ENCODE assay signal across 9 mouse cellular contexts in the genomic region with DNA sequence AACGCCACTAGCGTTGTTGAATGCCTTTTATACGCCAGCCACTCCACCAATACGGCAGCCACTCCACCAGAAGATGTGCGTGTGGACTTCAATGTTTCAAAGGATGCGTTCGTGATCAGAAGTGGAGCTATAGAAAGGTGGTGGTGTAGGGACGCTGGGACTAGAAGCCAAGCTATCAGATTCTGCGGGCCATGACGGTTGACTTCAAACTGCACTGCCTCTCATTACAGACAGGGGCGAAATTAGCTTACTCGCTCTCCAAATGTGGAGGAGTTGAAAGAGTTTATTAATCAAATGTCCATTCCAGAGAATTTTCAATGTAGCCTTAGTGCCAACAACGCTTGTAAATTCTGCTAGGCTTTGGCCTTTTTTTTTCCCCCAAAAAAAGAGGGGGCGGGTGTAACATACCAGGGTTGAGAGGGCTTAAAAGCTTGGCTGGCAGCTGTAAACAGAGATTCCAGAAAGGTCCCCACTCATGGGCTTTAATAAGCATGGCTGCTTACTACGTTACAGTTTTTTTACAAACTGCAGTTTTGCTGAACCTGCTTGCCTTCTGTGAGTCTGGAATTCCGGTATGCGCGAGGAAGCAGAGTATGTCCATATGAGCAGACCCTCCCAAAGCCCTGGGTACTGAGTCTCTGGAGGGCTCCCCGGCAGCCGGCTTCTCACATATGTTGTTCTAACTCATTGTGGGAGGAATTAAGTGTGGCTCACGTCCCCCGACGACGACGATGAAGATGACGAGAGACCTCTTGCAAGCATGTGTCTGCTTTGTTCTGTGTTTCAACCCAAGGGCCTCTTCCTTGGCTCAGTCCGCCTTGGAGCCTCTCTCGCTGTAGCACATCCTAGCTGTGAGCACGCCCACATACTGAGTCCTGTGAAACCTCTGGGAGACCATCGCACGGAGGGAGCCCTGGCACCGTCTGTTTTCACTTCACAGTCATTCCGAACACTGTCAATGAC.
A peak's percentile ranks its signal among the peaks of the same experiment; 100 is the strongest.
DNase-seq lines count a peak whose midpoint lies in the region; ATAC-seq and TF ChIP-seq lines count a peak whose summit lies in the region.
"Had no signal": no experiment of that assay in that cellular context is flagged by ENCODE, and none has a peak within 500 bp of the region (broad histone marks: within the 10 kb centered on the region; RNA-seq: fewer than 3 reads in every experiment).

No protein-coding gene starts in this region.

- H3K9ac ChIP-seq in kidney, embryonic 14.5 days (ENCODE audit: low read depth, low read length), result no peak overlapping the region

- DNase-seq in kidney, adult 11 months, result no peak
- DNase-seq in ZHBTc4 (ENCODE audit: low read depth, low spot score), result peak; percentile 40
- peak; percentile 38 for DNase-seq in gastrocnemius, postnatal 25 days
- peak; percentile 15 to 39 for DNase-seq in left cerebral cortex, adult 2 months (ENCODE audit: extremely low spot score in 1 of 2, low spot score in 2 of 2)
- peak; percentile 39 to 52 for DNase-seq in right cerebral cortex, postnatal 36 days (ENCODE audit: low spot score in 2 of 2)
- no peak for DNase-seq in spleen, postnatal 4 days (ENCODE audit: low spot score in 2 of 2)
- no peak for DNase-seq in testis, postnatal 10 days (ENCODE audit: low spot score)

- no peak overlapping the region for H3K27ac ChIP-seq in kidney, embryonic 14.5 days (ENCODE audit: low read depth, low read length)
- no peak overlapping the region for H3K27ac ChIP-seq in left cerebral cortex, adult 2 months

- H3K4me3 ChIP-seq in kidney, embryonic 14.5 days (ENCODE audit: low read length), result no peak overlapping the region
- no peak overlapping the region for H3K4me3 ChIP-seq in left cerebral cortex, adult 2 months

- peak; percentile 62; the same call in 1 of the 2 replicates for ATAC-seq in kidney, embryonic 14.5 days (ENCODE audit: low FRiP score, low TSS enrichment)
- ATAC-seq: Patski had no signal

- H3K9me3 ChIP-seq in kidney, embryonic 14.5 days (ENCODE audit: control insufficient read depth, low read length), result no peaks in the 10 kb centered on the region

- no peak overlapping the region; the same call in 1 of the 2 replicates for H3K4me2 ChIP-seq in kidney, embryonic 14.5 days (replicated peaks; ENCODE audit: low read depth, low read length)

- WGBS in kidney, embryonic 14.5 days, result 71% methylated on average over 33 of the region's 33 CpGs

- H3K4me1 ChIP-seq in kidney, embryonic 14.5 days (ENCODE audit: control insufficient read depth, insufficient read depth, low read length), result 0 out of 2 replicates have a peak, but pooled peaks cover 5% of the 10 kb centered on the region

- intact Hi-C loops in left cerebral cortex, adult 2 months (cut with DNase I), result no loop called here

- no peaks in the 10 kb centered on the region for H3K27me3 ChIP-seq in kidney, embryonic 14.5 days (ENCODE audit: control insufficient read depth, insufficient read depth, low read length)
- H3K27me3 ChIP-seq: Patski had no signal

- no peaks in the 10 kb centered on the region for H3K36me3 ChIP-seq in kidney, embryonic 14.5 days (ENCODE audit: control insufficient read depth, insufficient read depth, low read length)

- no peak for TF ChIP-seq CTCF in left cerebral cortex, adult 2 months (IDR thresholded peaks at IDR 0.05)

Comparison
In these comparisons a context has a peak if more than half of its experiments do, and no peak if none do; other contexts are left out.
1. DNase-seq: peak in ZHBTc4 (single experiment), gastrocnemius, postnatal 25 days (single experiment), left cerebral cortex, adult 2 months (2 of 2) and right cerebral cortex, postnatal 36 days (2 of 2); none in kidney, adult 11 months (single experiment), spleen, postnatal 4 days (0 of 2) and testis, postnatal 10 days (single experiment).